Mouse (Mus musculus) thymus, adult 2 months (tissue): ENCODE results near the gene Zfp771.
A peak's percentile ranks its signal among the peaks of the same experiment; 100 is the strongest.

Experiments
- CTCF ChIP-seq: fragments of 200-500 bp; IDR thresholded peaks from 2 replicates; pipeline ENCODE4 v1.5.1; 2012; ENCODE audit warnings: mild to moderate bottlenecking, control low read depth, low read length, moderate library complexity, borderline replicate concordance; ENCODE audit not compliant: control insufficient read depth, poor library complexity, insufficient read depth; ENCODE audit errors: extremely low read depth
- POLR2A ChIP-seq: fragments of 200-500 bp; IDR thresholded peaks from 2 replicates; pipeline ENCODE4 v1.6.1; 2012; ENCODE audit warnings: mild to moderate bottlenecking, low read length, control low read depth, moderate library complexity; ENCODE audit not compliant: control insufficient read depth, poor library complexity, insufficient read depth; ENCODE audit errors: extremely low read depth

DNA sequence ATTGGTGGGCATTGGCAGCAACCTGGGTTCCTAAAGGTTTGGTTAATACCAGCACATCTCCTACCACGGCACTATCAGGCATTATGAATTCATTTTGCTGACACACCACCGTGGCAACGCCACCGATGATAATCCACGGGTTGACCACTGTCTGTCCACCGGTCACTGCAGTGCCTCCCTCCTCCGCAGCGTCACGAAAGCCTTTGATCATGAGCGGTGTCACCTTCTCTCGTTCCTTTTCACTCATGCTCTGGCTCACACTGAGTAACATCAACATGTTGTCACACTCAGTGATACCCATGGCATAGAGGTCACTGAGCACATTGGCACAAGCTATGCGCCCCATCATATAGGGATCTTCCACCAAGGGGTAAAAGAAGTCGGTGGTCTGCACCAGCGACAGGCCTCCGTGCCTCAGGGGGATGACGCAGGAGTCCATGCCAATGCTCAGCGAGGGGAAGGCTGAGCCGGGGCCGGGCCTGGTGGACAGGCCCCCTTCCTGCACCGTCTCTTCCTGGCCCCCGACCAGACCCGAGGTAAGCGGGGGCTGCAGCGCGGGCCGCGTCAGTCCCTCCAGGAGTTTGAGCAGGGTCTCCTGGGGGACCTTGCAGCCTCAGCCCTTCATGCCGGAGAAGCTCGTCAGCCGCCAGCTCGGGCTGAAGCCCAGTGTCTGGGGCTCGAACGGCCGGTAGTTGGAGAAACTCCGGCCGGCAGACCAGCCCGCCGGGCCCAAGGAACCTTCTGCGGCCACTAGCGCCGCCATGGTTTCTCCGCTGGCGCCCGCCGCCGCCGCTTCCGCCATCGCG lies 29.2 kb downstream of the Zfp771 start:
- TF ChIP-seq CTCF = peak; percentile 27; the same call in 1 of the 2 replicates
- no peak for TF ChIP-seq POLR2A
